Mouse (Mus musculus): ENCODE measurements around the gene Mmgt1. TPM values are rescaled to one million over a fixed set of nuclear protein-coding genes. Genes with fewer than 3 reads are reported as not detected.
A peak's percentile ranks its signal among the peaks of the same experiment; 100 is the strongest.

Gene Mmgt1
- 30.9 and 32.3 TPM in 2 replicates for polyA plus RNA-seq (2014; fragmentation: Nextera tagmentation; extraction: Ambion mirVana)

DNA sequence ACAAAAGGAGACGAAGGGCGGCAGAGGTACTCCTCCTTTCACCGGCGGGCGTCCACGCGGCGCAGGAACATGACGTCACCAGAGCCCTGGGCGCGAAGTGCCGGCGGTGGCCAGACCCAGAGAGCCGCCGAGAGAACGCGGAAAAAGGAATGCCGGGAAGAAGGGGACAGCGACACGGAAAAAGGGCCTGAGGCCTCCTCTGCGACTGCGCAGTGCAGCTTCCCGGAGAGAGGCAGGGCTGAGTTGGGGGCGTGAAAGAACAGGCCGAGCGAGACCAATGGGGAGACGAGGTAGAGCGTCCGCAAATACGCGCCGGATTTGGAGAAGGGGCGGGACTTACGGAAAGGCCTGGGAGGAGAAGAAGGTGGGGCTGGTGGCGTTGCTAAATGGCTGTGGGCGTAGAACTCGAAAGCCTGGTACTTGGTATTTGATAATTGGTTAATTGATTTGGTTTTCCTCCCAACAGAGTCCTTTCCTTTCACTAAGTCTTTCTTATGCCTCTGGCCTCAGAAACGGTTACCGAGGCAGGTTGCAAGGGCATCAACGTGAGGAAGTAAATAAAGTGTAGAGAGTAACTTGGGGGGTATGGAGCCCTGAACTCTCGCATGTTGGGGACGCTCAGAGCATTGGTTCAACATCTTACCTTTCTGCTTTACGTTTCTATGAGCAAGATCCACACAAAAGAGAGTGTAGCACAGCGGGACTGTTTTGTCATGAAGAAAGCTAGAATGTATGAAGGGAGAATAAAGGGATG is at the start of gene Mmgt1:
Gene Mmgt1 (minus strand): TSS at position 183 of the 754 bp plus-strand sequence.
- peak within 1 kb of the TSS; percentile 64 for H3K4me3 ChIP-seq (ENCODE audit: low read depth, low read length)
- no peak within 1 kb of the TSS for H3K27ac ChIP-seq (ENCODE audit: low read depth)
- no peaks in the 10 kb centered on the region for H3K27me3 ChIP-seq (ENCODE audit: insufficient read depth, low read length)
- H3K4me1 ChIP-seq (ENCODE audit: insufficient read depth) = no peaks in the 10 kb centered on the region
- no peaks in the 10 kb centered on the region for H3K9me3 ChIP-seq (ENCODE audit: low read depth, low read length)
- H3K36me3 ChIP-seq (ENCODE audit: insufficient read depth) = peaks cover 3% of the 10 kb centered on the region; the same call in 1 of the 2 replicates
- peak; percentile 99 for ATAC-seq (ENCODE audit: insufficient read depth)
- peak within 1 kb of the TSS; percentile 79 for H3K9ac ChIP-seq
- no peak for TF ChIP-seq CTCF (IDR thresholded peaks at IDR 0.05; ENCODE audit: low read depth)
- WGBS = 10% methylated on average over 36 of the region's 44 CpGs
- peak; percentile 94 for DNase-seq
- peak within 1 kb of the TSS; percentile 59 for H3K4me2 ChIP-seq

DNA sequence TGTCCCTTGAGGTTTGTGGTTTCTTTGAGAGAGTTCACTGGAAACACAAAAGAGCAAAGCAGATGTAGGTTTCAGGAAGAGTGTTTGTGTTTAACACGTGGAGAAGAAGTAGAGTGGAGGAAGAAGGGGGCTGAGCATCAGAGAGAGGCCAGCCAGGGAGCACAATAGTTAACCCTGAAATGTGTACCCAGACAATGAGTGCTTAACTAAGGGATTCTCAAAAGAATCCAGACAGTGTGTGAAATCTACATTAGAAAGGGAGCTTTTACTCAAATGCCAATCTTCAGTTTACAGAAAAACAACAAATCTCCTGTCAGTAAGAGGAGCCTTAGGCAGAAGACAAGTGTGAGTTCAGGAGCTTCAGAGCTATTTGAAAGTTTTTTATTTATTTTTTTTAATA is 42.2 kb upstream of the Mmgt1 start:
- no peaks in the 10 kb centered on the region for H3K27me3 ChIP-seq (ENCODE audit: insufficient read depth, low read length)

DNA sequence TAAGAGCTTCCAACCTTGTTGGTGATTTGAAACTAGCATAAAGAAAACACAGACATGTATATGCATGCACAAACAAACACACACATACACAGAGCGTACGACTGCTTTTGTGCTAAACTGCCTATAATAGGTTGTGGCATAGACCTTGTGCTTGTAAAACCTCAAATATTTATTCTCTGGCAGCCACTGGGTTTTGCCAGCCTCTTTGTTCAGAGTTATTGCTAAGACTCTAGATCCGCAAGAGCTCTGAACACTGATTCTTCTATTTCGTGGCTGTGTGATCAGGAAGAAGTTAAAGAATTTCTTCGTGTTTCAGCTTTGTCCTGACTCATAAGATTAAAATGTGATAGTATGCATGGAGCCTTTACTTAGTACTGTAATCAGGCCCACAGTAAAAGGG is 38.3 kb upstream of the Mmgt1 start:
- Histone ChIP-seq H3K36me3 (ENCODE audit: insufficient read depth) (no peaks in the 10 kb centered on the region), H3K27me3 (ENCODE audit: insufficient read depth, low read length) (no peaks in the 10 kb centered on the region), H3K9me3 (ENCODE audit: low read depth, low read length) (no peaks in the 10 kb centered on the region), H3K4me1 (ENCODE audit: insufficient read depth) (no peaks in the 10 kb centered on the region), H3K4me3 (ENCODE audit: low read depth, low read length) (no peak overlapping the region), H3K4me2 (no peak overlapping the region), H3K27ac (ENCODE audit: low read depth) (no peak overlapping the region), H3K9ac (no peak overlapping the region)
- no peak for TF ChIP-seq CTCF (IDR thresholded peaks at IDR 0.05; ENCODE audit: low read depth)
- DNase-seq (no peak), ATAC-seq (ENCODE audit: insufficient read depth) (no peak)
- WGBS = 74% methylated on average over 5 of the region's 5 CpGs

More for the DNA sequence above, 42.2 kb upstream of the Mmgt1 start:
- 12% methylated on average over 1 of the region's 1 CpGs for WGBS
- DNase-seq (no peak), ATAC-seq (ENCODE audit: insufficient read depth) (no peak)
- no peak for TF ChIP-seq CTCF (IDR thresholded peaks at IDR 0.05; ENCODE audit: low read depth)
- H3K4me3 ChIP-seq (ENCODE audit: low read depth, low read length) = no peak overlapping the region
- no peak overlapping the region for H3K9ac ChIP-seq
- no peak overlapping the region for H3K4me2 ChIP-seq
- no peaks in the 10 kb centered on the region for H3K36me3 ChIP-seq (ENCODE audit: insufficient read depth)
- H3K9me3 ChIP-seq (ENCODE audit: low read depth, low read length) = no peaks in the 10 kb centered on the region
- H3K27ac ChIP-seq (ENCODE audit: low read depth) = no peak overlapping the region
- H3K4me1 ChIP-seq (ENCODE audit: insufficient read depth) = no peaks in the 10 kb centered on the region

DNA sequence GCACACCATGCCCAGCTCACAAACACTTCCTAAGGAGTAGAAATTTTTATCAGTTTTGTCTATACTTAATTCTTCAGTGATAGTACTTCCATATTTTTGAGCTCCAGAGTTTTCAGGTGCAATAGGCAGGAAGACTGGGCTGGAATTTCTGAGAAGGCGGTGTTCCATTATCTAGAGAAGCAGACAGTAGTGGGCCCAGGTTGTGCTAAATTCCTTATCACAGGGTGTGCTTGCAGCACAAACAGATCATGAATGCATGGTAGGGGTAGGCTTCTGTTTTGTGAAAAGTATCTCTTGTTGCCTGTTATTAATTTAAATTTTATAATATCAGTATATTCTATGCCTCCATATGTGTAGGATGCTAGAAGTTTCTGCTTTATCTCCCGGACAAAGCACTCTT is 17.4 kb upstream of the Mmgt1 start:
- no peak for TF ChIP-seq CTCF (IDR thresholded peaks at IDR 0.05; ENCODE audit: low read depth)
- Histone ChIP-seq H3K4me1 (ENCODE audit: insufficient read depth) (no peaks in the 10 kb centered on the region), H3K36me3 (ENCODE audit: insufficient read depth) (no peaks in the 10 kb centered on the region), H3K9me3 (ENCODE audit: low read depth, low read length) (no peaks in the 10 kb centered on the region), H3K4me2 (no peak overlapping the region), H3K27ac (ENCODE audit: low read depth) (no peak overlapping the region), H3K4me3 (ENCODE audit: low read depth, low read length) (no peak overlapping the region), H3K27me3 (ENCODE audit: insufficient read depth, low read length) (no peaks in the 10 kb centered on the region), H3K9ac (no peak overlapping the region)
- DNase-seq (no peak), ATAC-seq (ENCODE audit: insufficient read depth) (no peak)
- 89% methylated on average over 2 of the region's 2 CpGs for WGBS

DNA sequence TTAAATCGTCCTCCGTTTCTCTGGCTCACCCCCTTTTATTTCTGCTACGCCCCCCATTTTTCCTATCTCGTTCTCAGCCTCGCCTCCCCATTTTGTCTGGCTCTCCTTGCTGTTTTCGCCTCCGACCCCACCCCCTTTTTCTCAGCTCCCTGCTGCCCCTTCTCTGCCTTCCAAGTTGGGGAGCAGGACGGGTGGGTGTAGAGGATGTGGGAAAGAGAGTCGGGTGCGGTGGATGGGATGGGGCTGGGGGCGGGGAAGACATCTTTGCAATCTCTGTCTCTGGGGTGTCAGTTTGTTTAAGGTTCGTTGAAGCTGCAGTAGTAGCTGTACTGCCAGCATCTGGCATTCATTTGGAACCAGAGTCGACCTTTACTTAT is 12.4 kb upstream of the Mmgt1 start:
- TF ChIP-seq CTCF (IDR thresholded peaks at IDR 0.05; ENCODE audit: low read depth) = no peak
- Histone ChIP-seq H3K9me3 (ENCODE audit: low read depth, low read length) (no peaks in the 10 kb centered on the region), H3K9ac (peak overlapping the region; percentile 62), H3K4me2 (peak overlapping the region; percentile 65), H3K4me3 (ENCODE audit: low read depth, low read length) (peak overlapping the region; percentile 56), H3K4me1 (ENCODE audit: insufficient read depth) (no peaks in the 10 kb centered on the region), H3K27ac (ENCODE audit: low read depth) (no peak overlapping the region), H3K36me3 (ENCODE audit: insufficient read depth) (no peaks in the 10 kb centered on the region), H3K27me3 (ENCODE audit: insufficient read depth, low read length) (no peaks in the 10 kb centered on the region)
- DNase-seq (no peak), ATAC-seq (ENCODE audit: insufficient read depth) (no peak)
- WGBS = 9% methylated on average over 13 of the region's 13 CpGs

DNA sequence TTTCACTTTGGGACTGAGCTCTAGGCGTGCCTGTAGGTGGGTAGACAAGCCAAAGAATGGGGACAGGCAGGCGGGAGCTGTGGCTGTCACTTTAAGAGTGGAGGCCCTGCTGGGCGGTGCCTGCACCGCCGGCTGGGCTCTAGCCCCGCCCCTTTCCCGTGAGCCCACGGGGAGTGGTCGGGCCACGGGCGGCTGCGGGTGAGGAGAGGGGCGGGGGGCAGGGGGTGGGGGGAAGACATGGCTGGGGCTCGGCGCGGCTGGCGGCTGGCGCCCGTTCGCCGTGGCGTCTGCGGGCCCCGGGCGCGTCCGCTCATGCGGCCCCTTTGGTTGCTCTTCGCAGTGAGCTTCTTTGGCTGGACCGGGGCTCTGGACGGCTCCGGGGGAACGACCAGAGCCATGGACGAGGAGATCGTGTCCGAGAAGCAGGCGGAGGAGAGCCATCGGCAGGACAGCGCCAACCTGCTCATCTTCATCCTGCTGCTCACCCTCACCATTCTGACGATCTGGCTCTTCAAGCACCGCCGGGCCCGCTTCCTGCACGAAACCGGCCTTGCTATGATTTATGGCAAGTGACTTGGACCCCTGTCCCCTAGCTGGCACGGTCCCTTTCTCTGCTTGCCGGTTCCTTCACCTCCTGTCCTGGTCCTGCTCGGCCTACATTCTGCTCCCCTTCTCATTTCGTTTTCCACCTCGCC is 11.9 kb upstream of the Mmgt1 start, which contains the start of gene Slc9a6:
Gene Slc9a6 (plus strand): TSS at position 135 of the 695 bp plus-strand sequence.
- peak within 1 kb of the TSS; percentile 62 for H3K9ac ChIP-seq
- 9% methylated on average over 29 of the region's 50 CpGs for WGBS
- peak; percentile 91 for DNase-seq
- H3K4me1 ChIP-seq (ENCODE audit: insufficient read depth) = no peaks in the 10 kb centered on the region
- TF ChIP-seq CTCF (IDR thresholded peaks at IDR 0.05; ENCODE audit: low read depth) = no peak
- no peaks in the 10 kb centered on the region for H3K36me3 ChIP-seq (ENCODE audit: insufficient read depth)
- H3K27ac ChIP-seq (ENCODE audit: low read depth) = peak within 1 kb of the TSS; percentile 76; the same call in 1 of the 2 replicates
- peak within 1 kb of the TSS; percentile 56 for H3K4me3 ChIP-seq (ENCODE audit: low read depth, low read length)
- H3K9me3 ChIP-seq (ENCODE audit: low read depth, low read length) = no peaks in the 10 kb centered on the region
- ATAC-seq (ENCODE audit: insufficient read depth) = peak; percentile 98
- H3K27me3 ChIP-seq (ENCODE audit: insufficient read depth, low read length) = no peaks in the 10 kb centered on the region
- peak within 1 kb of the TSS; percentile 65 for H3K4me2 ChIP-seq

DNA sequence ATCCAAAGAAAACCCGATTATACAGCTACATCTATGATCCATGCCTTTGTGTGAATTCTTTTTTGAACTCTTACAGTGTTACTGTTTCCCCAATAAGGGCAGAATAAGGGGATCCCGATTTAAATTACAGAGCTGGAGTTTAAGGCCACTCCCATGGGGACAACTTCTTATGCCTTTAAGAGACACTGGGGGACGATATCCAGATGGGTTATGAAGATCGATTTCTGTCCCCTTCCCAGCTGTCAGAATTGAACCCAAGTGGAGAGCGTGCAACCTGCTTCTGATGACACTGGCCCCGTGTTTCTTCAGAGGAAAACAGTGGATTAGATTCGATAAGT is 11.4 kb upstream of the Mmgt1 start:
- H3K9me3 ChIP-seq (ENCODE audit: low read depth, low read length) = no peaks in the 10 kb centered on the region
- no peak overlapping the region for H3K27ac ChIP-seq (ENCODE audit: low read depth)
- peak overlapping the region; percentile 62 for H3K9ac ChIP-seq
- ATAC-seq (ENCODE audit: insufficient read depth) (no peak), DNase-seq (no peak)
- no peaks in the 10 kb centered on the region for H3K36me3 ChIP-seq (ENCODE audit: insufficient read depth)
- H3K4me1 ChIP-seq (ENCODE audit: insufficient read depth) = no peaks in the 10 kb centered on the region
- peak overlapping the region; percentile 65 for H3K4me2 ChIP-seq
- 17% methylated on average over 7 of the region's 7 CpGs for WGBS
- no peaks in the 10 kb centered on the region for H3K27me3 ChIP-seq (ENCODE audit: insufficient read depth, low read length)
- peak overlapping the region; percentile 56 for H3K4me3 ChIP-seq (ENCODE audit: low read depth, low read length)
- no peak for TF ChIP-seq CTCF (IDR thresholded peaks at IDR 0.05; ENCODE audit: low read depth)

Measured in lung, embryonic 14.5 days (tissue).